Mouse (Mus musculus) limb, embryonic 10.5 days (tissue): ENCODE measurements at regions not wholly inside any gene's neighbourhood (a gene's known extent, or its start where the extent isn't known, plus 50 kb on each side); places are given as distances from the start of the nearest gene placed in this dataset.

Source experiments
- DNase-seq: peaks from one replicate; pipeline ENCODE4 v3.0.0-alpha.2; 2017; ENCODE audit warnings: low spot score
- H3K27ac ChIP-seq: fragments of 300-500 bp; sonication (generic); 2 replicates; pipeline ENCODE4 v1.5.1; 2016; ENCODE audit warnings: mild to moderate bottlenecking
- H3K27me3 ChIP-seq: fragments of 300-500 bp; sonication (generic); 2 replicates; pipeline ENCODE4 v1.6.1; 2016; ENCODE audit warnings: low read depth, mild to moderate bottlenecking; ENCODE audit not compliant: poor library complexity, severe bottlenecking
- H3K36me3 ChIP-seq: fragments of 300-500 bp; sonication (generic); 2 replicates; pipeline ENCODE4 v1.6.1; 2016; ENCODE audit warnings: mild to moderate bottlenecking, moderate library complexity
- H3K4me1 ChIP-seq: fragments of 300-500 bp; sonication (generic); 2 replicates; pipeline ENCODE4 v1.6.1; 2016
- H3K4me3 ChIP-seq: fragments of 300-500 bp; sonication (generic); 2 replicates; pipeline ENCODE4 v1.5.1; 2016; ENCODE audit warnings: mild to moderate bottlenecking, moderate library complexity
- H3K9me3 ChIP-seq: fragments of 300-500 bp; sonication (generic); replicated peaks from 2 replicates; pipeline ENCODE4 v1.6.1; 2016; ENCODE audit warnings: mild to moderate bottlenecking
- WGBS: fragments of 180-500 bp; shearing (Covaris S2); methylation state at CpG from one replicate; pipeline ENCODE4 v1.1.7; 2016; 5-methylcytosine and 5-hydroxymethylcytosine counted together

GRCm38 (mm10) chr8:44656031-44656430, 279.2 kb upstream of the Fat1 start:
- H3K36me3 ChIP-seq = no peaks in the 10 kb centered on the region
- no peak overlapping the region for H3K4me3 ChIP-seq
- no peaks in the 10 kb centered on the region for H3K27me3 ChIP-seq
- no peaks in the 10 kb centered on the region for H3K4me1 ChIP-seq
- H3K9me3 ChIP-seq = no peaks in the 10 kb centered on the region
- DNase-seq = no peak
- no peak overlapping the region for H3K27ac ChIP-seq

- Histone ChIP-seq H3K4me1 (no peaks in the 10 kb centered on the region), H3K4me3 (no peak overlapping the region), H3K9me3 (no peaks in the 10 kb centered on the region), H3K36me3 (no peaks in the 10 kb centered on the region), H3K27ac (no peak overlapping the region), H3K27me3 (no peaks in the 10 kb centered on the region)
- 86% methylated on average over 4 of the region's 4 CpGs for WGBS
- no peak for DNase-seq
These were observed 278.8 kb upstream of the Fat1 start for GRCm38 (mm10) chr8:44656470-44656869.

DNA sequence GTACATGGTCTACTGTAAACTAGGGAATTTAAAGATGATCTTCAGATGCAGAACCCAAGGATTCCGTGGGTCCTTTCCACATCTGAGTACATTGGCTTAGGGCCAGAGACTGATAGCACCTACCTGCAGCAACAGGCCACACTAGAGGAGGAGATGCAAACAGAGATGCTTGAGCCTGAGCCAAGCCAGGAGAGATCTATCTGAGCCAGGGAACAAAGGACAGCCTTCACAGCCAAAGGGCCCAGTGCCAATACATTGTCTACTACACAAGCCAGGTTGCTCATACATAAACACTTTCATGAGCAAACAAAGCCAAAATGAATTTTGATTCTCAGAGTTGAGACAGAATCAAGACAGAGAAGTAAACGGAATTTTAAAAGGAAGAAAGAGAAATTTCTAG, 273.6 kb upstream of the Fat1 start:
- WGBS = 84% methylated on average over 2 of the region's 2 CpGs
- Histone ChIP-seq H3K4me1 (no peaks in the 10 kb centered on the region), H3K4me3 (no peak overlapping the region), H3K9me3 (no peaks in the 10 kb centered on the region), H3K27me3 (no peaks in the 10 kb centered on the region), H3K27ac (no peak overlapping the region), H3K36me3 (no peaks in the 10 kb centered on the region)
- no peak for DNase-seq

DNA sequence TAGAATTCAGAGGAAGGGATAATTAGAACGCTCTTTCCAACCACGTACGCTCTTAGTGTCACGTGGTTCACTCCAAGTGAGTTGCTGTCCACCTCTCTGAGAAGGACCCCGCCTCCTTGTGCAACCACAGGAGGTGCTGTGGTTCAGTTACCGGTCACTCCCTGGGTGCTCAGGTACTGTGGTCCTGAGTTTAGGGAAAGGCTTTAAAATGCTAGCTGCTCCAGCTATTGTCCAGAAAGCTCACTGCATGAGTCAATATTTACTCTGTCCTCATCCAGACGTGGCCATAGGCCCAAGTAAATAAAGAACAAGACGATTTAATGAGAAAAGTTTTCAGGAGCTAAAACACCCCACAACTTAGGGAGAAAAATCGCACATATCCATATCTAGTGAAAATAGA, 248.1 kb upstream of the Fat1 start:
- no peaks in the 10 kb centered on the region for H3K9me3 ChIP-seq
- no peaks in the 10 kb centered on the region for H3K27me3 ChIP-seq
- H3K4me1 ChIP-seq = no peaks in the 10 kb centered on the region
- 96% methylated on average over 9 of the region's 9 CpGs for WGBS
- H3K4me3 ChIP-seq = no peak overlapping the region
- DNase-seq = no peak
- H3K27ac ChIP-seq = no peak overlapping the region
- no peaks in the 10 kb centered on the region for H3K36me3 ChIP-seq

DNA sequence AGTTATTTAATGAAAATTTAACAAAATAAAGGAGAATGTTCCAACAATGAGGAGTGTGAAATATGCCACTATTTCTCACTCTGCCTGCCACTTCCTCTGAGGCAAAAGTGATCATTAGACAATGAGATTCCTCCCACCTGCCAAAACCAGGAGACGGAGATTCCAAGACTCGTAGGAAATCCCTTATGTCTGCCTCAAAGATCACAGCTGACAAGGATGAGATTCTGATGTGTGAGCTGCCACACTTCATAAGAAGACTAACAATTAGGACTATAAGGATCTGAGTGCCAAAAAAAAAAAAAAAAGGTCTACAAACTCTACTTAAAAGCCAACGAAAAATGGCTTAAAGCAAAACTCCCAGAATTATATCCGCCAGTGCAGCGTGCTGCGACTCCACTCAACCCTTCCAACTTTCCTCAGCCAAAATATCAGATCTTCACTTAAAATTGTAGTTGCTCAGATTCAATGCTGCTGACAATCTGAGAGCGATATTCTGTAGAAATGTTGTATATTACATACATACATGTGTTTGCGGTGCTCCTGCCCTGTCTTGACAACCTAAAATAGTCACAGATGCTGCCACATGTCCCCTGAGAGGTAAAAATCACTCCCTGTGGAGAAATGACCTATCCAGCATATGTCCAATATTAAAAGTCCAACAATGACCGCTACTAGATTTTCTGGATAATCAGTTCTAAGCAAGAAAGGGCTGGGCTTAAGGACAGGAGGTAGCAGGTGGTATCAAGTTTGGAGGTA, 245.2 kb upstream of the Fat1 start:
- no peak for DNase-seq
- Histone ChIP-seq H3K9me3 (no peaks in the 10 kb centered on the region), H3K4me1 (peaks cover 8% of the 10 kb centered on the region), H3K27ac (no peak overlapping the region), H3K27me3 (no peaks in the 10 kb centered on the region), H3K36me3 (no peaks in the 10 kb centered on the region), H3K4me3 (no peak overlapping the region)
- 90% methylated on average over 9 of the region's 9 CpGs for whole genome bisulfite sequencing

- Histone ChIP-seq H3K9me3 (no peaks in the 10 kb centered on the region), H3K4me3 (no peak overlapping the region), H3K27ac (no peak overlapping the region), H3K27me3 (no peaks in the 10 kb centered on the region), H3K4me1 (peaks cover 8% of the 10 kb centered on the region), H3K36me3 (no peaks in the 10 kb centered on the region)
- WGBS = 87% methylated on average over 4 of the region's 4 CpGs
- DNase-seq = no peak
These were observed 244.7 kb upstream of the Fat1 start for GRCm38 (mm10) chr8:44690593-44690950.

DNA sequence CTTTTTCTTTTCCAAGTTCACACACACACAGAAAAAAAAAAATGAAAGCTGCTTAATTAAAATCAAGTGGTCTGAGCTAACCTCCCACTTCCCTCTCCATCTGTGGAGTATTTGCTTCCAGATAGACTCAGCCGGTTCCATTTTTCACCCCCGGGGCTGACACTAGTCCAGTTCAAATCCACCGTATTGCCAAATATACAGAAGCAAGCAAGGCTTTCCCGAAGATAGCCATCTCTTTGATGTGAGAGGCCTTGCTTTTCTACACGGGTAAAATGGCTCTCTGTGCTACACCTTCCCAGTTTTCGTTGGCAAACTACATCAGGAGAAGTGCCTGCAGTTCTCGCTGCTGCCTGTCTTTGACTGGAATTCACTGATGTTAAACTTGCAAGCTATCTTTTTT, 244.1 kb upstream of the Fat1 start:
- Histone ChIP-seq H3K27ac (no peak overlapping the region), H3K4me3 (no peak overlapping the region), H3K4me1 (peaks cover 12% of the 10 kb centered on the region), H3K36me3 (no peaks in the 10 kb centered on the region), H3K9me3 (no peaks in the 10 kb centered on the region), H3K27me3 (no peaks in the 10 kb centered on the region)
- WGBS = 65% methylated on average over 7 of the region's 7 CpGs
- no peak for DNase-seq

DNA sequence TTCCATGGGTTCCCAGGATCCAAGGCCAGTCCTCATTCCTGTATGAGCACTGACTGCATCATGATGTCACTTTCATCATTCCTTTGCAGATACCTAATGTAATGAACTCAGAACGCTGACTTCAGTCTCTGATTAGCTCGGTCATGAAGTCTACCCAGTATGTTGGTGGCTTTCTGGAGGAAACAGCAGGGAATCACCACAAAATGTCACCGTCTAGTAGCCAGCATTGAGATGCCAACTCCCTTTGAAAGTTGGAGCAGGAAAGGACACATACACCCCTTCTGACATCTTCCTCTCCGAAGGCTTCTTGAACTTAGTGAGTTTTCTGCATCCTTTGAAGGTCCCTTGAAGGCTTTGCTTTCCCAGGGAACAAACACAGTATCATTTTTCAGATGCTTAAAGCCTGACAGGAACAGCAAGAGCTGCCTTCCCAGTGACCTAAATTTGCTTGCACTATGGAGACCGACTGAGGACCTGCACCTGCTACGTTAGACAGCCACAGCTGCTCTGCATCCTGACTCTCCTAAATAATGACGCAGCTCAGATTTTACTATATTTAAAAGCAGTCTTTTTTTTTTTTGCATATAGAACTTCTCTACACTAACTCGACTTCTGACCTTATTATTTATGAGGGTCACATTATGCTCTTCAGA, 243.1 kb upstream of the Fat1 start:
- Histone ChIP-seq H3K4me1 (peaks cover 17% of the 10 kb centered on the region), H3K27me3 (no peaks in the 10 kb centered on the region), H3K4me3 (no peak overlapping the region), H3K9me3 (no peaks in the 10 kb centered on the region), H3K36me3 (no peaks in the 10 kb centered on the region), H3K27ac (no peak overlapping the region)
- WGBS = 85% methylated on average over 8 of the region's 8 CpGs
- DNase-seq = no peak

DNA sequence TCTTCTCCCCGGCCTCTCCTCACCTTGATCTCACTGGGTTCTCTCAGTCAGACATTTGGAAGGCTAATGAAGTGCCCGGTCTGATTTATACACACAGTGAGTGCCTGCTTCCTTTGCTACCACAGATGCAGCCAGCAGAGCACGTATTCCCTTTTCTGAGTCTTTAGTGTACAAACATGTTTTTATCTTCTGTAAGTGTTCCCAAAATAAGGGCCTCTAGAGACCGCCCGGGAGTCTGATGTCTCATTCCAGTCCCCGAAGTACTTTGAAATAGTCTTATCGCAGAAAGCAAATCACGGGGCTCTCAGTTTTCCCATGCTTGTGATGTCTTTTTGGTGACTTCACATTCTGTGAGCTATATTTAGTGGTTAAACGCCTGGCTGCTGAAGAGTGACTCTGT, 240.4 kb upstream of the Fat1 start:
- no peaks in the 10 kb centered on the region for H3K9me3 ChIP-seq
- no peaks in the 10 kb centered on the region for H3K36me3 ChIP-seq
- no peak for DNase-seq
- H3K4me3 ChIP-seq = no peak overlapping the region
- peaks cover 17% of the 10 kb centered on the region for H3K4me1 ChIP-seq
- 72% methylated on average over 9 of the region's 9 CpGs for WGBS
- no peak overlapping the region for H3K27ac ChIP-seq
- H3K27me3 ChIP-seq = no peaks in the 10 kb centered on the region

DNA sequence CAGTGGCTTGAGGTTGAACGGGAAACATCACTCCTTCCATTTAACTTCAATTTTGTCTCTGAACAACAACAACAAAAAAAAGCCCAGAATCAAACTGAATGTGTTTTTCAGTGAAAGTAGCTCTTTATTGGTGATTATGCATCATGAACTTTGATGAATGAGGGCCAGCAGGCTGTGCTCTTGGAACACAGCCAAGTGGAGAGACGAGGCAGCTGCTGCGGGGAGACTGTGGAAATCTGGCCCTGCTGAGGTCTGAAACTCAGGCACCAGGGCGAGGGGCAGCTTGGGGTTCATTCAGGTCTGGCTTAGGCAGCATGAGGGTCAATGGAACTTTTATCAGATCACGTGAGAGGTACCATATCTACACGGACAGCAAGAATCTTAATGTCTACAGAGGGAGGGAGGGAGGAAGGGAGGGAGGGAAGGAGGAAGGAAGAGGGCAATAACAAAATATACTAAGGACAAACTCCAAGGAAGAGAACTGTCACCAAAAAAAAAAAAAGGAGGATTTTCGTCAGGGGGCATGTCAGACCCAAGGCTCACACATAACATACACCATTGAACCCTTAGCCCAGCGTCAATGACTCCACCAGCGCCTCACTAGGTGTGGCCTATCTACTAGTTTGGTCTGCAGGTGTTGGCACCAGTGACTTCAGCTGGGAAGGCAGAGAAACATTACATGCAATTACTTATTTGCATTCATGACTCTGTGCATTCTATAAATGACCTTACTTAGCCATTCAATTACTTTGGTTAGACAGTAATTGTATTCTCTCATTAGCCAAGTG, 239.0 kb upstream of the Fat1 start:
- Histone ChIP-seq H3K27ac (no peak overlapping the region), H3K9me3 (no peaks in the 10 kb centered on the region), H3K4me3 (no peak overlapping the region), H3K27me3 (no peaks in the 10 kb centered on the region), H3K4me1 (peaks cover 17% of the 10 kb centered on the region), H3K36me3 (no peaks in the 10 kb centered on the region)
- 64% methylated on average over 9 of the region's 9 CpGs for WGBS
- no peak for DNase-seq

- WGBS = 90% methylated on average over 18 of the region's 18 CpGs
- Histone ChIP-seq H3K9me3 (no peaks in the 10 kb centered on the region), H3K4me1 (peaks cover 14% of the 10 kb centered on the region), H3K36me3 (no peaks in the 10 kb centered on the region), H3K4me3 (no peak overlapping the region), H3K27ac (no peak overlapping the region), H3K27me3 (no peaks in the 10 kb centered on the region)
- DNase-seq = no peak
These were observed 235.7 kb upstream of the Fat1 start for GRCm38 (mm10) chr8:44699384-44700105.

DNA sequence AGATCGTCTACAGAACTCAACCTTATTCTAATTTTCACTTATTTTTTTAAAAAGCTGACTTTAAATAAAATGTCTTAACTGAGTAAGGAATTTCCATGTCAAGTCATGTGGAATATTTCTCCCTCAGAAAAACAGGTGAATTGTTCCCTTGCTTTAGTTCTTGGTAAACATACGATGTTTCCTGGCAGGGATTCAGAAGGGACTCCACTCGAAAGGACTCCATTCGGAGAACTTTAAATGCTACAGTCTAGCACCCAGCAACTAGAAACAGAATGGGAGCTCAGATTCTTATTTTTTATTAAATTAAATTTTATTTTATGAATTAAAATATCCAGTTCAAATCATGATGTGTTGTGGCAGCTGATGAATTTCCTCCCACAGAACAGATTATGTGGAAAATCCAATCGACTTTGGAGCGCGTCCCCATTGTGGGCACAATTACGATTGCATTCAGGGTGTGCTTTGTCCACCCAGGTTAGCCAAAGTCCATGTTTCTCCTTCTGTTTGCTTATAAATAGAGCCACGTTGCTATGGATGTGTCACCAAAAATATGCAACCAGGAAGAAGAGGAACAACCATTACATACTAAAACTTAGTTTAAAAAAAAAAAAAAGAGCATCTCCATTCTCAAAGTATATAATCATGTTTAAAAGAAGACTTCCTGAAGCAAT, 230.5 kb upstream of the Fat1 start:
- no peak overlapping the region for H3K27ac ChIP-seq
- H3K27me3 ChIP-seq = no peaks in the 10 kb centered on the region
- H3K4me1 ChIP-seq = peaks cover 23% of the 10 kb centered on the region
- 92% methylated on average over 9 of the region's 9 CpGs for WGBS
- H3K9me3 ChIP-seq = no peaks in the 10 kb centered on the region
- no peak for DNase-seq
- no peaks in the 10 kb centered on the region for H3K36me3 ChIP-seq
- H3K4me3 ChIP-seq = no peak overlapping the region
